Mouse (Mus musculus): ENCODE data around the gene Vti1a.

GRCm38 (mm10) chr19:55449084-55449483 lies 133.0 kb downstream of the Vti1a start:
- TF ChIP-seq CTCF (IDR thresholded peaks at IDR 0.05; ENCODE audit: extremely low read depth, insufficient read depth, low read length) (no peak), POLR2A (IDR thresholded peaks at IDR 0.05; ENCODE audit: extremely low read depth, insufficient read depth, low read length) (no peak)

Data from cortical plate, adult 2 months (tissue).